Mouse (Mus musculus): ENCODE results near the gene Lss. TPM values are rescaled to one million over a fixed set of nuclear protein-coding genes. Genes with fewer than 3 reads are reported as not detected.

Lss gene
- total RNA-seq, 2 experiments from 2014 or later = 6.7 to 8.0 TPM

GRCm38 (mm10) chr10:76554061-76554460, 22.7 kb downstream of the Lss start:
- no peak for DNase-seq
- intact Hi-C loops (cut with DNase I) = no loop called here

DNA sequence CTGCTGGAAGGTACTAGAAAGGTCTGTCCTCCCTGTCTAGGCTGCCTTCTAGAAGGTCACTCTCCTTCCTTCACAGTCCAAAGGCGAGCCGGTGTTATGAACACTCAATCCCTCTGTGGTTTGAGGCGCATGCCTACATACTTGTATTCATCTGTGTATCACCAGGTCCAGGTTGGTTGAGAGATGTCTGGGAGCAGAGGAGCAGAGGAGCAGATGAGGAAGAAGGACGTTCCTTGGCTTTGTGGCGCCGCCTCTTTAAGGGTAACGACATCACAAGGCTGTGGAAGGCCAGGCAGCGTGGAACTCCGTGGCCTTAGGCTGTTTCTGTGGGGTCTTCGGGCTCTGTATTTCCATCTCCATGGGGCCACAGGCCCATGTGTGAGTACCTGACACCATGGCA, 30.6 kb downstream of the Lss start, which contains the start of gene Spatc1l:
Gene Spatc1l, plus strand, starts transcription at position 301 of the 400 bp plus-strand sequence.
- no peak for DNase-seq
- intact Hi-C loops (cut with DNase I) = no loop called here

DNA sequence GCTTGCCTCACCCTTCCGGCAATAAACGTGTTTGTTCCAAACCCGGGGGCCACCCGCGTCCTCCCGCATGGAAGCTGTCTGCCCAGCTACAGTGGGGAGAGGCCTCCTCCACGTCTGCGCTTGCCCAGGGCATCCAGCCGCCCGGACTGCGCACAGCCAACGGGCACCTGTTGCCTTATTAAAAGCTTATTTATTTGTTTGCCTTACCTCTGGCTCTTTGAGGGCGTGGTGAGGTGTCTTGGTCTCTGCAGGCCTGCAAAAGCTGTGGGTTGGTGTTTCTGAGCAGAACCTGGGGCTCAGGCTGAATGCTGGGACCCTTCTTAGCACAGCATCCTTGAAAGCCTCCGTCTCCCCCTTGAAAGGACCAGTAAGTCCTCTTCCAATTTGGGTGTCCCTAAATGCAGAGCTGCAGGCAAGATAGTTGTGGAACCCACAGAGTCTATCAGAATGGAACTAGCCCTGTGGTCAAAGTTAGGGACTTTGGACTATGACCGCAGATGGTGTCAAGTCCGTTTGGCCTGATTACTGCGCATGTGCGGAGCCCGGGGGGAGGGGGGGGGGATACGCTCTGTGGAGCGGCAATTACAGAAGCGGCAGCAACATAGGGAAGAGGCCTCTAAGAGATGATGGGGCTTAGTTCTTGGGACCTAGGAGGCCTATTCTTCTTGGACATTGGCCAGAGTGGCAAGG, 38.8 kb downstream of the Lss start:
- no peak for DNase-seq
- intact Hi-C loops (cut with DNase I) = no loop called here

GRCm38 (mm10) chr10:76571070-76571469, 39.7 kb downstream of the Lss start:
- DNase-seq = no peak
- intact Hi-C loops (cut with DNase I) = no loop called here

- intact Hi-C loops (cut with DNase I) = no loop called here
- DNase-seq = no peak
Observed at GRCm38 (mm10) chr10:76572151-76572550, 40.8 kb downstream of the Lss start.

DNA sequence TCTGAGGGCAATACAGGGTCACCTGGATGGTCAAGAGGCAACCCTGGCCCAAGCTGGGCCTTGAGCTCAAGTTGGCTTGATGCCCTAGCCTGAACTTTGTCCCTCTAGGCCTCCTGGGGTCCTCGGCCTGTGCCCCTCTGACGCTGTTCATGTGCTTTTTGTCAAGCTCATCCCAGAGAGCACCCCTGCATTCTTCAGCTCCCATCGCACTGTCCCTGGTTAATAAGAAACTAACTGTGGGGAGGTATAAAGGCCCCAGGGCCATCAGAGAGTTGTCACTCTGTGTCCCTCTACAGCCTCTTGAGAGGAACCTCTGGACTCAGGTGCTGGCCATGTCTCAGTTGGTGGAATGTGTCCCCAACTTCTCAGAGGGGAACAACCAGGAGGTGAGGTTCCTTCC, 44.0 kb downstream of the Lss start, which contains the start of gene Ftcd:
Gene Ftcd, plus strand, starts transcription at position 275 of the 400 bp plus-strand sequence.
- intact Hi-C loops (cut with DNase I) = no loop called here
- DNase-seq = no peak

GRCm38 (mm10) chr10:76576920-76577319, 45.5 kb downstream of the Lss start:
- DNase-seq = no peak

DNA sequence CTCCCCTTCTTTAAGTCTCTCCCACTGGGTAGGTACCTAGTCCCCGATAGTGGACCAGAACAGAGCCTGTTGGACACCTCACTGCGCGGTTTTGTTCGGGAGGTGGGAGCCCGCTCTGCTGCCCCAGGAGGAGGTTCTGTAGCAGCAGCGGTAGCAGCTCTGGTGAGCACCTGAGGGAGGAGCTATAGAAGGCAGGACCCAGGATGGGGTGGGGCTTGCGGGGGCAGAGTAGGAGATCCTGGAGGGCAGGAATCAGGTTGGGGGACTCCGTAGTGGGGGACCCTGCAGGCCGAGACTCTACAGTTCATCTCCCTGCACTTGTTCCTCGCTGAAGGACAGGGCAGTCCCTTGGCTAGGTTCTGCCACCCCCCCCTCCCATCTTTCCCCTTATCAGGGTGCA, 52.8 kb downstream of the Lss start:
- no peak for DNase-seq
- intact Hi-C loops (cut with DNase I) = no loop called here

More at GRCm38 (mm10) chr10:76576920-76577319, 45.5 kb downstream of the Lss start:
- intact Hi-C loops (cut with DNase I) = no loop called here

- peak in 1 of 2 experiments; percentile 44 for DNase-seq
- intact Hi-C loops (cut with DNase I) = no loop called here
Observed at GRCm38 (mm10) chr10:76586190-76586589, 54.8 kb downstream of the Lss start.

DNA sequence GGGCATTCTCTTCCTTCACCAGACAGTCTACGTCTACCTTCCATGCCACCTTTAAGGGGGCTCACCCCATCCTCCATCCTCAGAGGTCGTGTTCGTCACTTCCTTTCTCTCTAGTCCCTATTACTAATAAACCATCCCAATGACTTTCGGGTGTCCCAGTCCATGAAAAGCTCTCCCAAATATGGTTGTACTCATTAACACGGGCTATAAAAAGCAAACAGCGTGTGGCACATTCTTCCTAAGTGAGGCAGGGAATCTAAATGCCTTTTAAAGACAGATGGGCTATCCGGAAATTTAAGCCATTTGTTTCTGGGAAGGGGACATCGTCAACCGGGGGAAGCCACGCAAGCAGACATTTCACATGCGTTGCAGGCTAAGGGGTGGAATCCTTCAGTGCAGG, 58.8 kb downstream of the Lss start:
- DNase-seq = peak in 1 of 2 experiments; percentile 40
- intact Hi-C loops (cut with DNase I) = no loop called here

DNA sequence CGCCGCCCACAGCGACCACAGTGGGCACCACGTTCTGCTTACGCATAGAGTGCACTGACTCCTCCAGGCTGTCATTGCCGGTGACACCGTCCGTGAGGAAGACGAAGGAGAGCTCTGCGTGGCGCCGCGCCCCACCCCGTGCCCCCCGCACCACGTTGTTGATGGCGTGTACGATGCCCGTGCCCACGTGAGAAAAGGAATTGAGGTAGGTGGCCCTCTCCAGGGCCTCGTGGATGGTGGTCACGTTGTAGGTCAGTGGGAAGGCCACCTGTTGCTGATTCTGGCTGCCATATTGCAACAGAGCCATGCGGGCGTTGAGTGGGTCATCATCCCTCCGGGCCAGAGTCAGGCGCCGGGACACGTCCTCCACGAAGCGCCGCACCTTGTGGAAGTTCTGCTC, 65.0 kb downstream of the Lss start:
- intact Hi-C loops (cut with DNase I) = no loop called here
- no peak for DNase-seq

GRCm38 (mm10) chr10:76602690-76603089, 71.3 kb downstream of the Lss start:
- intact Hi-C loops (cut with DNase I) = no loop called here
- DNase-seq = peak; percentile 51 to 52

Other genes with a start within 250 kb of the Lss start
- 10 to 100 TPM; 24.0 to 24.4 TPM for gene Dip2a, start 186.3 kb upstream of the Lss start, total RNA-seq (2021)
- gene AC141477.1, start 91.1 kb upstream of the Lss start, total RNA-seq (2021) = not detected
- 10 to 100 TPM; 30.0 to 36.4 TPM for gene Pcnt, start 88.8 kb upstream of the Lss start, total RNA-seq (2021)
- gene 2610028H24Rik, start 82.5 kb upstream of the Lss start, total RNA-seq (2021) = under 1 TPM; 0.22 to 0.50 TPM
- 10 to 100 TPM; 34.4 to 36.0 TPM for gene Mcm3ap, start 62.7 kb upstream of the Lss start, total RNA-seq (2021)
- gene Ybey, start 62.5 kb upstream of the Lss start, total RNA-seq (2021) = 1 to 10 TPM; 3.5 to 3.6 TPM
- gene Spatc1l, start 30.7 kb downstream of the Lss start, total RNA-seq (2021) = not detected
- gene Ftcd, start 44.1 kb downstream of the Lss start, total RNA-seq (2021) = under 1 TPM in 1 of 2 experiments, not detected in 1; 0.45 TPM
- 100 to 1,000 TPM; 224 to 241 TPM for gene Col6a2, start 92.0 kb downstream of the Lss start, total RNA-seq (2021)
- gene Col6a1, start 194.6 kb downstream of the Lss start, total RNA-seq (2021) = 100 to 1,000 TPM; 186 to 200 TPM

All from heart, postnatal 10 days (tissue).